Mouse (Mus musculus): ENCODE data around the gene Map3k7. TPM values are rescaled to one million over a fixed set of nuclear protein-coding genes. Genes with fewer than 3 reads are reported as not detected.

Gene Map3k7
- polyA plus RNA-seq, 1 experiment from 2014 or later: 32.6 TPM

DNA sequence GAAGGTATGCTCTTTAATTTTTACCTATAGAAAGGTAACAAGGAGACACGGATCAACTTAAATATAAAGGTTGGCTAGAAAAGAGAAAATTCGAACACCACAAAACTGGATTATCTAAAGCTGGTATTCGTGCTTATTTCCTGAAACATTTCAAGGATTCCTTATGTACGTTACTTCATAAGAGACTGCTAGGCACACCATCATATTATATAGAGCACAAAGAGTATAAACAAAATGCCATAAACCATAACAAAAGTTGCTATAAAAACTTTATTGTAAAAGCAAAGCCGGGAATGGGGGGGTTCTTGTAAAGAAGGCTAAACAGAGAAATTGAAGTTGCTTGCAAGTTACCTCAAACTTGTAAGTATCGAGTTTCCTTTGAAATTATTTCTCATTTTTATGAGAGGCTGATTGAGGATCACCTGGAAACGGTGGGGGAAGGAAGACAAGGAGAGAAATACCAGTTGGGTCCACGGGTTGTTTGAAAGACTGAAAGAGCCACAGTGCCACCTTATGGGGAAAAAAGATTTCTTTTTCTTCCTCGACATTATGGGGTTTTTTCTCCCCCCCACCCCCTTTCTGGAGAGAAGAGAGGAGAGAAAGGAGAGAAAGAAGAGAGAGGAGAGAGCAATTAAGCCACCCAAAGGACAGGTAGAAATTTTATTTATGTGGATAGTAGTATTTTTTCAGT is 25.3 kb upstream of the Map3k7 start:
- 30% methylated on average over 9 of the region's 9 CpGs for WGBS

DNA sequence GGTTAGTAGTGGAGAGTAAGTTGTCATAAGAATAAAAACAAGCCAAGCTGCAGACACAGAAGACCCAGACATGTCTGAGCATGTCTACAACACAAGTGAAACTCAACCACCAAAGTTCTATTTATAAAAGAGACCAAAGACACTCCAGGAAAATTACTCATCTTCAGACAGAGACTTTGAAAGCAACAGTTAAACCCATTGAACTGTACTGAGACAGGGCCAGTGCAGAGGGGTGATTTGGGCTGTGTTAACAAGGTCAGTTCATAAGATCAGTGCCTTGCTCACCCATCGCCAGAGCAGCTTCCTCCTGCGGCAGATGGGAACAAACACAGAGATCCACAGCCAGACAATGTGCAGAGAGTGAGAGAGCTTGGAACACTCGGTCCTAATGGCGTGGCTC is 22.3 kb upstream of the Map3k7 start:
- Histone ChIP-seq H3K9ac (no peak overlapping the region), H3K4me2 (no peak overlapping the region), H3K9me3 (replicated peaks) (no peaks in the 10 kb centered on the region), H3K27ac (no peak overlapping the region), H3K4me3 (no peak overlapping the region), H3K27me3 (no peaks in the 10 kb centered on the region), H3K36me3 (ENCODE audit: poor library complexity, severe bottlenecking) (no peaks in the 10 kb centered on the region), H3K4me1 (peaks cover 15% of the 10 kb centered on the region)
- ATAC-seq: no peak
- WGBS: 70% methylated on average over 4 of the region's 4 CpGs

More for the DNA sequence above, 25.3 kb upstream of the Map3k7 start:
- Histone ChIP-seq H3K4me2 (no peak overlapping the region), H3K9ac (no peak overlapping the region), H3K4me3 (no peak overlapping the region), H3K4me1 (peaks cover 20% of the 10 kb centered on the region), H3K27ac (no peak overlapping the region), H3K27me3 (no peaks in the 10 kb centered on the region), H3K36me3 (ENCODE audit: poor library complexity, severe bottlenecking) (no peaks in the 10 kb centered on the region), H3K9me3 (replicated peaks) (no peaks in the 10 kb centered on the region)
- ATAC-seq: peak; percentile 61; the same call in 1 of the 2 replicates

- H3K9ac ChIP-seq: no peak overlapping the region
- 0 out of 2 replicates have a peak, but pooled peaks cover under 1% of the 10 kb centered on the region for H3K4me1 ChIP-seq
- no peaks in the 10 kb centered on the region for H3K36me3 ChIP-seq (ENCODE audit: poor library complexity, severe bottlenecking)
- H3K4me2 ChIP-seq: no peak overlapping the region
- no peak overlapping the region for H3K4me3 ChIP-seq
- ATAC-seq: no peak
- no peaks in the 10 kb centered on the region for H3K9me3 ChIP-seq (replicated peaks)
- no peaks in the 10 kb centered on the region for H3K27me3 ChIP-seq
- 92% methylated on average over 2 of the region's 2 CpGs for WGBS
- no peak overlapping the region for H3K27ac ChIP-seq
Measured at GRCm38 (mm10) chr4:31943045-31943444, 20.9 kb upstream of the Map3k7 start.

DNA sequence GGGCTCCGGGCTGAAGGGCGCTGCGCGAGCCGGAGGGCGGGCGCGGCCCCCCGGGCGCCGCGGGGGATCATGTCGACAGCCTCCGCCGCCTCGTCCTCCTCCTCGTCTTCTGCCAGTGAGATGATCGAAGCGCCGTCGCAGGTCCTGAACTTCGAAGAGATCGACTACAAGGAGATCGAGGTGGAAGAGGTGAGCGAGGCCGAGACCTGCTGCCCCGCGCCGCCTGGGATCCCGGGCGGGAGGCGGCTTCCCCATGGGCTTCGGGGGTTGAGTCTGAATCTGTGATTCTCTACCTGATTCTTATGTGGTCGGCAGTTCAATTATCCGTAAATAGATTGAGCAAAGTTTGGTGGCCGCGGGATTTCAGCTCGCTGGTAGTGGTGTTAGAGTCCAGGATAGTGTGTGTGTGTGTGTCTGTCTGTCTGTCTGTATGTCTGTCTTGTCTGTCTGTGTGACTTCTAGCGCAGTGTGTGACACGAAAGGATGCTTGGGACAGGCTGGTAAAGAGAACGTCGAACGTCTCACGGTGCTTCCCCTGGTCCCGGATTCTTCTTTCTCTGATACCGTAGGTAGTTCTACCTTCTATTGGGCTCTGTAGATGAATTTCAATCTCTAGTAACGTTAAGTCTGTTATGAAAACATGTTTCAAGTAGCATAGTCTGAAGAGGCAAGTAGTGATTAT is 438 bp downstream of the Map3k7 start:
- peak overlapping the region; percentile 91 for H3K9ac ChIP-seq
- no peaks in the 10 kb centered on the region for H3K27me3 ChIP-seq
- peak overlapping the region; percentile 98 for H3K27ac ChIP-seq
- peak overlapping the region; percentile 82 for H3K4me3 ChIP-seq
- ATAC-seq: no peak
- peak overlapping the region; percentile 87 for H3K4me2 ChIP-seq
- peaks cover 26% of the 10 kb centered on the region for H3K4me1 ChIP-seq
- H3K36me3 ChIP-seq (ENCODE audit: poor library complexity, severe bottlenecking): no peaks in the 10 kb centered on the region
- WGBS: 0% methylated on average over 44 of the region's 47 CpGs
- H3K9me3 ChIP-seq (replicated peaks): no peaks in the 10 kb centered on the region

- Histone ChIP-seq H3K9me3 (replicated peaks) (no peaks in the 10 kb centered on the region), H3K27me3 (no peaks in the 10 kb centered on the region), H3K4me1 (peaks cover 26% of the 10 kb centered on the region), H3K4me3 (peak overlapping the region; percentile 82), H3K27ac (no peak overlapping the region), H3K4me2 (peak overlapping the region; percentile 87), H3K36me3 (ENCODE audit: poor library complexity, severe bottlenecking) (no peaks in the 10 kb centered on the region), H3K9ac (no peak overlapping the region)
- ATAC-seq: no peak
- 59% methylated on average over 2 of the region's 2 CpGs for WGBS
Measured at GRCm38 (mm10) chr4:31965208-31965607, 1.3 kb downstream of the Map3k7 start.

DNA sequence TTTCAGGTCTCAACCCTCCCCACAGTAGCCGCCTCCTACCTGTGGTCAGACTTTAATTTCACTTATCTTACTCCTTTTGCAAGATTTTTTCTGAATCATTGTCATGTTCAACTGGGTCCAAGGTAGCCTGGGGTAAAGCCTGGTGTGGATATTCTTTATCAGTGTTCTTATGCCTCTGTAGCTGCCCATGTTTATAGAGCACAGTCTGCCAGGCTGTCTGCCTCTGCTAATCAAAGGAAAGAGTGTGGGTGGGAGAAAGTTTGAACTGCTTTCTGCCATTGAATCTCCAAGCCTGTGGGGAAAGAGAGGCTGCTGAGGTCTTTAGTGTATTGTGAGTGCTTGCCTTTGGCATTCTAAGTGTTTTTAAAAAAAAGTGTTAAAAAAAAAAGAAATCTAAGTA is 7.5 kb downstream of the Map3k7 start:
- ATAC-seq: no peak
- no peak overlapping the region for H3K9ac ChIP-seq
- H3K36me3 ChIP-seq (ENCODE audit: poor library complexity, severe bottlenecking): peaks cover 3% of the 10 kb centered on the region
- no peaks in the 10 kb centered on the region for H3K4me1 ChIP-seq
- no peaks in the 10 kb centered on the region for H3K27me3 ChIP-seq
- WGBS: 92% methylated on average over 1 of the region's 1 CpGs
- H3K4me3 ChIP-seq: no peak overlapping the region
- no peak overlapping the region for H3K4me2 ChIP-seq
- H3K9me3 ChIP-seq (replicated peaks): no peaks in the 10 kb centered on the region
- H3K27ac ChIP-seq: no peak overlapping the region

GRCm38 (mm10) chr4:31972181-31972580 is 8.3 kb downstream of the Map3k7 start:
- ATAC-seq: no peak
- H3K9me3 ChIP-seq (replicated peaks): no peaks in the 10 kb centered on the region
- no peak overlapping the region for H3K4me3 ChIP-seq
- WGBS: 63% methylated on average over 6 of the region's 6 CpGs
- H3K27ac ChIP-seq: no peak overlapping the region
- no peaks in the 10 kb centered on the region for H3K27me3 ChIP-seq
- no peak overlapping the region for H3K9ac ChIP-seq
- no peak overlapping the region for H3K4me2 ChIP-seq
- no peaks in the 10 kb centered on the region for H3K4me1 ChIP-seq
- H3K36me3 ChIP-seq (ENCODE audit: poor library complexity, severe bottlenecking): peaks cover 11% of the 10 kb centered on the region

DNA sequence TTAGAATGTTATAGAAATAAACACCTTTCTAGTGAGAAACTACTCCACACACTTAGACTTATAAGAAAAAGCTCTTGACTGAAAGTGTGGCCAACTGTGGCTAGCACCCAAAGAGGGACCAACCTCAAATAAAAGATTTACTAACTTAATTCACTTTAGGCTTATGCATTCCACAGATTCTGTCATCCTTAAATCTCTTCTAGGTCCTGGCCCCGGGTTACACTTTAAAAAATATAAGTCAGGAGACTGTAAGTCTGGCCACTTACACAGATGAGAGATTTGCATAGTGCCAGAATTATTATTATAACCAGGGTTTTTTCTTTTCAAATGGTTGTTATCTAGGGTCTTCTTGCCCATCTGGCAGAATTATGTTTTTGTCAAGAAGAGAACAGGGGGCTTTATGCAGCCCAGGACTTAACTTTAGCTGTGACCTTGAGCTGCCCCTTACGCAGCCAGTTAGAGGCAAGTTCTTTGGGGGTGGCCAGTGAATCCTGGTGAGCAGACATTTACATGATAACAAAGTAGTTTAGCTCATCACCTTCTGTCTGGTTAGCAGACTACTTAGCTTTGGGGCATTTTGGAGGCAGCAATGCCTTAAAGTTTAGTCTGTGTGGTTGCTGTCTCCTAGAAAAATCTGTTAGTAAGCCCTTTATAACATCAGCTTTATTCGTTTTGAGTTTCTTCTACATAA is 11.5 kb downstream of the Map3k7 start:
- Histone ChIP-seq H3K9ac (no peak overlapping the region), H3K9me3 (replicated peaks) (no peaks in the 10 kb centered on the region), H3K4me3 (no peak overlapping the region), H3K27ac (no peak overlapping the region), H3K27me3 (no peaks in the 10 kb centered on the region), H3K4me1 (no peaks in the 10 kb centered on the region), H3K36me3 (ENCODE audit: poor library complexity, severe bottlenecking) (peaks cover 32% of the 10 kb centered on the region), H3K4me2 (no peak overlapping the region)
- WGBS: 76% methylated on average over 3 of the region's 3 CpGs
- ATAC-seq: no peak

GRCm38 (mm10) chr4:31981863-31982262 is 18.0 kb downstream of the Map3k7 start:
- no peak for ATAC-seq
- Histone ChIP-seq H3K9me3 (replicated peaks) (no peaks in the 10 kb centered on the region), H3K27ac (no peak overlapping the region), H3K4me3 (no peak overlapping the region), H3K27me3 (no peaks in the 10 kb centered on the region), H3K36me3 (ENCODE audit: poor library complexity, severe bottlenecking) (peaks cover 60% of the 10 kb centered on the region), H3K4me2 (no peak overlapping the region), H3K4me1 (no peaks in the 10 kb centered on the region), H3K9ac (no peak overlapping the region)
- WGBS: 94% methylated on average over 8 of the region's 8 CpGs

DNA sequence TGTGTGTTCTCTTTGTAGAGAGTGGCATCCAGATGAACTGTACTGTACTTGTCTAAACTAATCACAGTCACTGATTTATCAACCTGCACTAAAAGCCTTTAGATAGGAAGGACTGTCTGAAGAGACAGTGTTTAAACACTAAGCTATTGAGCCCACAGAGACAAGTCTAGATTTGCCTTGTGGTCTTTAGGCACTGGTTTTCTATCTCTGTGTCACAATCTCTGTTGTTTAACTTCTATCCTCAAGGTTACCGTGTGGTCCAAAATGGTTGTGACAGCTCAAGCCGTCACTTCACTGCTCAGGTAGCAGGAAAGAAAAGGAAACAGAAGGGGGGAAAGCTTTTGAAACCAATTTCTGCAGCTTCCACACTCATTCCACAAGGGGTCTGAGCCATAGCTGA is 29.5 kb downstream of the Map3k7 start:
- H3K9ac ChIP-seq: no peak overlapping the region
- H3K9me3 ChIP-seq (replicated peaks): no peaks in the 10 kb centered on the region
- H3K4me3 ChIP-seq: no peak overlapping the region
- H3K36me3 ChIP-seq (ENCODE audit: poor library complexity, severe bottlenecking): peaks cover 64% of the 10 kb centered on the region
- no peaks in the 10 kb centered on the region for H3K27me3 ChIP-seq
- H3K4me1 ChIP-seq: no peaks in the 10 kb centered on the region
- 92% methylated on average over 2 of the region's 2 CpGs for WGBS
- no peak overlapping the region for H3K27ac ChIP-seq
- no peak overlapping the region for H3K4me2 ChIP-seq
- ATAC-seq: no peak

DNA sequence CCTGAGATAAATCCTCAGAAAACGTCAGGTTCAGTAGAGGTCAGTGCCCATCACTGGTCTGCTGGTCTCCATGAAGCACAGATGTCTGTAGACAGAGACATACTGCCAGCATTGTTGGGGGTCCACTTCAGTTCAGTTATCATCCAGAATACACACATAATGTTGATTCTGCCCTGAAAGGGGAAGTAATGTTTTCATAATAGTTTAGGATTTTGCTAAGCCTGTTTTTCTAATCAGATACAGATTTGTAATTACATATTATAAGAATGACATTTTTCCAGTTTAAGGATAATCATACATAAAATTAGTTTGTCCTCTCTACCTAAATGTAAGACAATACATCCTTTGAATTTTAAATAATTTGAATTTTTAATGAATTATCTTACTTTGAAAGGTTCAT is 30.0 kb downstream of the Map3k7 start:
- H3K36me3 ChIP-seq (ENCODE audit: poor library complexity, severe bottlenecking): peaks cover 64% of the 10 kb centered on the region

DNA sequence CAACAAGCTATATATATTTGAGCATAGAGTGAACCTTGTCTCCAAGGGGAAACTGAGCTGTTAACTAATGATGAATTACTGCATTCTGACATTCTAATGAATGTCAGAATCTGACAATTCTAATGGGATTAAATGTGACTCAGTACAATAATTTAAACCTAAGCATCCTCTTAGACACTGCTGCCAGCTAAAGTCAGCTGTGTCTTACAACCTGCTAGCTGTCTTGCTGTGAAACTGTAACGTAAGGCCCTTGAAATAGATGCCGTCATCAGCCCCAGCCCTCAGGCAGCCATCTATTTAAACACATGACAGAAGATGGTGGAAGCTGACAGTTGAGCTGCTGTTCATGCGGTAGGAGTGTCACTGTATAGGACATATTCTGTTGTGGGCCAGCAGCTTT is 37.6 kb downstream of the Map3k7 start:
- H3K27me3 ChIP-seq: no peaks in the 10 kb centered on the region
- 83% methylated on average over 3 of the region's 3 CpGs for WGBS
- no peak for ATAC-seq

More for the DNA sequence above, 30.0 kb downstream of the Map3k7 start:
- no peaks in the 10 kb centered on the region for H3K27me3 ChIP-seq
- H3K4me1 ChIP-seq: no peaks in the 10 kb centered on the region
- H3K4me2 ChIP-seq: no peak overlapping the region
- WGBS: 47% methylated on average over 1 of the region's 1 CpGs
- H3K4me3 ChIP-seq: no peak overlapping the region
- H3K27ac ChIP-seq: no peak overlapping the region
- H3K9me3 ChIP-seq (replicated peaks): no peaks in the 10 kb centered on the region
- no peak for ATAC-seq
- H3K9ac ChIP-seq: no peak overlapping the region

More for the DNA sequence above, 37.6 kb downstream of the Map3k7 start:
- Histone ChIP-seq H3K27ac (no peak overlapping the region), H3K36me3 (ENCODE audit: poor library complexity, severe bottlenecking) (peaks cover 37% of the 10 kb centered on the region), H3K4me3 (no peak overlapping the region), H3K9me3 (replicated peaks) (no peaks in the 10 kb centered on the region), H3K9ac (no peak overlapping the region), H3K4me1 (no peaks in the 10 kb centered on the region), H3K4me2 (no peak overlapping the region)

All from forebrain, embryonic 13.5 days (tissue).